Mouse (Mus musculus) olfactory bulb, adult 2 months (tissue): ENCODE results near the gene Ret. TPM values are rescaled to one million over a fixed set of nuclear protein-coding genes. Genes with fewer than 3 reads are reported as not detected.

Experiments used
- H3K27ac ChIP-seq: fragments of 200-500 bp; 2 replicates; pipeline ENCODE4 v1.5.1; 2012; ENCODE audit warnings: low read depth, low read length; ENCODE audit not compliant: insufficient read depth
- H3K4me1 ChIP-seq: fragments of 200-500 bp; 2 replicates; pipeline ENCODE4 v1.6.1; 2012; ENCODE audit warnings: low read length; ENCODE audit not compliant: control insufficient read depth, insufficient read depth
- H3K4me3 ChIP-seq: fragments of 200-500 bp; 2 replicates; pipeline ENCODE4 v1.5.1; 2012; ENCODE audit warnings: mild to moderate bottlenecking, low read depth, low read length, moderate library complexity; ENCODE audit not compliant: insufficient read depth
- CTCF ChIP-seq: fragments of 200-500 bp; IDR thresholded peaks from 2 replicates; pipeline ENCODE4 v1.5.1; 2012; ENCODE audit warnings: low read depth, mild to moderate bottlenecking, low read length, moderate library complexity; ENCODE audit not compliant: insufficient read depth
- POLR2A ChIP-seq: fragments of 200-500 bp; IDR thresholded peaks from 2 replicates; pipeline ENCODE4 v1.6.1; 2012; ENCODE audit warnings: mild to moderate bottlenecking, low read depth, low read length, moderate library complexity; ENCODE audit not compliant: insufficient read depth
- WGBS: fragments of 180-500 bp; shearing (Covaris S2); methylation state at CpG from one replicate; pipeline ENCODE4 v1.1.7; 2018; 5-methylcytosine and 5-hydroxymethylcytosine counted together
- polyA plus RNA-seq: library from polyadenylated mRNA; stranded (reverse); fragments of >200 nt; gene quantifications from 2 replicates; pipeline ENCODE4 v1.2.4, GENCODE M21; 2012; ENCODE audit warnings: low replicate concordance; ENCODE audit not compliant: missing spikeins, insufficient read depth, insufficient read length

Gene Ret
- polyA plus RNA-seq, 1 experiment = not detected

GRCm38 (mm10) chr6:118163086-118163485, 34.4 kb downstream of the Ret start:
- Histone ChIP-seq H3K27ac (no peak overlapping the region), H3K4me3 (no peak overlapping the region), H3K4me1 (peaks cover 3% of the 10 kb centered on the region; the same call in 1 of the 2 replicates)
- 91% methylated on average over 2 of the region's 2 CpGs for WGBS
- TF ChIP-seq CTCF (no peak), POLR2A (no peak)

GRCm38 (mm10) chr6:118162457-118163082, 34.9 kb downstream of the Ret start:
- Histone ChIP-seq H3K4me1 (peaks cover 3% of the 10 kb centered on the region; the same call in 1 of the 2 replicates), H3K4me3 (no peak overlapping the region), H3K27ac (no peak overlapping the region)
- no peak for TF ChIP-seq CTCF
- no peak for TF ChIP-seq POLR2A
- 84% methylated on average over 12 of the region's 12 CpGs for WGBS

GRCm38 (mm10) chr6:118153091-118153490, 44.4 kb downstream of the Ret start:
- H3K4me3 ChIP-seq = no peak overlapping the region
- H3K27ac ChIP-seq = no peak overlapping the region
- 87% methylated on average over 5 of the region's 5 CpGs for WGBS
- no peak for TF ChIP-seq CTCF
- H3K4me1 ChIP-seq = no peaks in the 10 kb centered on the region

GRCm38 (mm10) chr6:118150988-118151387, 46.5 kb downstream of the Ret start:
- H3K4me1 ChIP-seq = no peaks in the 10 kb centered on the region
- WGBS = 84% methylated on average over 8 of the region's 8 CpGs
- H3K27ac ChIP-seq = no peak overlapping the region
- no peak for TF ChIP-seq POLR2A
- no peak for TF ChIP-seq CTCF
- no peak overlapping the region for H3K4me3 ChIP-seq

- no peak for TF ChIP-seq CTCF
- no peak for TF ChIP-seq POLR2A
- H3K4me3 ChIP-seq = no peak overlapping the region
- 88% methylated on average over 2 of the region's 2 CpGs for WGBS
- no peak overlapping the region for H3K27ac ChIP-seq
- H3K4me1 ChIP-seq = no peaks in the 10 kb centered on the region
Measured at GRCm38 (mm10) chr6:118150538-118150937, 47.0 kb downstream of the Ret start.

GRCm38 (mm10) chr6:118150128-118150527, 47.4 kb downstream of the Ret start:
- no peak overlapping the region for H3K4me3 ChIP-seq
- TF ChIP-seq CTCF = no peak
- TF ChIP-seq POLR2A = no peak
- WGBS = 80% methylated on average over 4 of the region's 4 CpGs

GRCm38 (mm10) chr6:118140961-118141360, 56.6 kb downstream of the Ret start:
- Histone ChIP-seq H3K4me3 (no peak overlapping the region), H3K27ac (no peak overlapping the region), H3K4me1 (peaks cover 3% of the 10 kb centered on the region; the same call in 1 of the 2 replicates)
- no peak for TF ChIP-seq CTCF
- no peak for TF ChIP-seq POLR2A
- 90% methylated on average over 6 of the region's 6 CpGs for WGBS

More at GRCm38 (mm10) chr6:118150128-118150527, 47.4 kb downstream of the Ret start:
- H3K27ac ChIP-seq = no peak overlapping the region
- H3K4me1 ChIP-seq = no peaks in the 10 kb centered on the region

- H3K4me3 ChIP-seq = peak within 1 kb of the TSS; percentile 99
- 2% methylated on average over 61 of the region's 66 CpGs for WGBS
Measured at GRCm38 (mm10) chr6:118138731-118139709, 58.5 kb downstream of the Ret start, which contains the start of gene Csgalnact2. TSS of gene Csgalnact2 (minus strand) at chr6:118139140.

GRCm38 (mm10) chr6:118137148-118137547, 60.4 kb downstream of the Ret start:
- TF ChIP-seq POLR2A (no peak), CTCF (no peak)
- H3K27ac ChIP-seq = no peak overlapping the region
- H3K4me1 ChIP-seq = peaks cover 3% of the 10 kb centered on the region; the same call in 1 of the 2 replicates
- no peak overlapping the region for H3K4me3 ChIP-seq
- WGBS = 81% methylated on average over 2 of the region's 2 CpGs

More at GRCm38 (mm10) chr6:118138731-118139709, 58.5 kb downstream of the Ret start, which contains the start of gene Csgalnact2:
- TF ChIP-seq POLR2A (peak; percentile 95), CTCF (no peak)
- H3K27ac ChIP-seq = peak within 1 kb of the TSS; percentile 75
- H3K4me1 ChIP-seq = peaks cover 3% of the 10 kb centered on the region; the same call in 1 of the 2 replicates
